Mouse (Mus musculus) stomach, postnatal 0 days (tissue): ENCODE results near the gene Pank3.

Experiments
- CTCF ChIP-seq: IDR thresholded peaks from 2 replicates; pipeline ENCODE4 v1.5.1; 2016; ENCODE audit warnings: antibody characterized with exemption, low read depth, mild to moderate bottlenecking, moderate library complexity
- EP300 ChIP-seq: optimal IDR thresholded peaks from 2 replicates; pipeline ENCODE3; 2016; ENCODE audit warnings: antibody characterized with exemption

- no peak for TF ChIP-seq EP300
- no peak for TF ChIP-seq CTCF
Observed at GRCm38 (mm10) chr11:35726341-35726846, 42.9 kb upstream of the Pank3 start.
